Mouse (Mus musculus) right cerebral cortex, postnatal 10 days (tissue): ENCODE data around the gene Tbc1d2b.

Experiments
- DNase-seq, 2 experiments: peaks; one replicate each; pipeline ENCODE4 v3.0.0; 2021; ENCODE audit warnings: low spot score in 2 of 2

Tbc1d2b gene

DNA sequence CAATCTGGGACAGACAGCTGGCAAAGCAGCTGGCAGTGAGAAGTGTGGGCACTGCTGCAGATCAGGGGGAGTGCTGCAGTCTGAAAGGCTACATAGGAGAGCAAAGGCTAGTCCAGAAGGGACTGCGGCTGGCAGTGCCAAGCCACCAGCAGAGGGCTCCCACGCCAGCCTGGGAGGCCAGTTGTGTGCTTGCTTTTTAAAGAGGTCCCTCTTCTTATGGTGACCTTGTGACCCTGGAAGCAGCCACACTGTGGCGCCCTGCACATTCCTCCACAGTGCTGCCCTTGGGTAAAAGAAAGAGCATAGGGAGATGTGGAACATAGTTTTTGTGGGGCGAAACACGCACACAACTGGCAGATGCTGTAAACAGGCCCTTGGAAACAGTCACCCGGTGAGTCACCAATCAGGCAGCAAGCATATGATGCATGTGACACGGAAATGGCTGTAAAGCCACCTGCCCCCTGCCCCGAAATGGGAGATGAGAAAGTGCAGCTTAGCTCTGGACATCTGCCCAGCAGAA lies 66.1 kb downstream of the Tbc1d2b start:
- DNase-seq = no peak

DNA sequence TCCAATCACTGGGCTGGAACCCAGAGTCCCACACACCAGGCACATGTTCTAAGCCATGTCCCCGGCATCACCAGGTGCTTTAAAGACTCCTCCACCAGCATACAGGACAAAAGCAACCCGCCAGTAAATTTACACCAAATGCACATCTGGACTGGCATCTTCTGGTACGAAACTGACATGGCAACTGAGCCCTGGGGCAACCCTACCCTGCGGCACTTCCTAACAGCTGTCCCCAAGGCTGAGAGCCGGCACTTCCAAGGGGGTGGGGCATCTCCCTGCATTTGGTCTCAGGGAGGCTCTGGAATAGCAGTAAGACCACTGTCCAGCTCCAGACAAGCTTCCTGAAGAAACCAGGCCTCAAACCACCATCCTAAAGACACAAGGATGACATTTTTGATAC lies 67.4 kb downstream of the Tbc1d2b start:
- no peak for DNase-seq

DNA sequence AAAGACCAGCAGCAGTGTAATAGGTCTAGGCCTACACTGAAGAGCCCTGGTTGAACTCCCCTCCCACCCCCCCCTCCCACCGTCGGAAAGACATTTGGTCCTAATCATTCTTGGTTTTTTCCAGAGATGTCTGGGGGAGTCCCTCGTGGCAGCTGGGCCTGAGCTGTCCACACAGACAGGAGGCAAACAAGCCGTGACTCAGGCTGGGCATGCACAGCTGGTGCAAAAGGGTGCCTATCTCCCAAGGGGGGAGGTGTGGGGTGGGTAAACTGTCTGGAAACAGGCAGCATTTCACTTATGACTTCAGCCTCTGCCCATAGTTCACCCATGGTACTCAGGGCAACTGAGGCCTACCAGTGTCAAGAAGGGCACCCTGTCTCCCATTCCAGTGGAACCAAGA lies 69.1 kb downstream of the Tbc1d2b start:
- DNase-seq = no peak

DNA sequence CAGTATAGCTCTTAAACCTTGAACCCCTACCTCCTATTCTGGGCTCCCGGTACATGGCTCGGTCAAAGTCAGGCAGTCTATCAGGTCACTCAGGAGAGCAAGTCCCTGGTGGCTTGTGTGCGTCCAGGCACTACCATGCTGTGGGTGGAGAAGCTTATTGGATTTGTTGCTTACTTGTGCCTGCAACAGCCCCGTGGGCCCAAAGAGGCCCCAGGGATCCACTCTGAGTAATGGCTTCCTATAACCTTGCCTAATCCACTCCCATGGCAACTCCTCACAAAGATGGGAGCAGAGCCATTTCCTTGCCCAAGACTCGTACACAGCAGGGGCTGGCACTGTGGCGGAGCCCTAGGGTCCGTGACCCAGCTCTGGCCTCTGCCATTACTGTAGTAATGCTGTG lies 69.5 kb downstream of the Tbc1d2b start:
- no peak for DNase-seq

DNA sequence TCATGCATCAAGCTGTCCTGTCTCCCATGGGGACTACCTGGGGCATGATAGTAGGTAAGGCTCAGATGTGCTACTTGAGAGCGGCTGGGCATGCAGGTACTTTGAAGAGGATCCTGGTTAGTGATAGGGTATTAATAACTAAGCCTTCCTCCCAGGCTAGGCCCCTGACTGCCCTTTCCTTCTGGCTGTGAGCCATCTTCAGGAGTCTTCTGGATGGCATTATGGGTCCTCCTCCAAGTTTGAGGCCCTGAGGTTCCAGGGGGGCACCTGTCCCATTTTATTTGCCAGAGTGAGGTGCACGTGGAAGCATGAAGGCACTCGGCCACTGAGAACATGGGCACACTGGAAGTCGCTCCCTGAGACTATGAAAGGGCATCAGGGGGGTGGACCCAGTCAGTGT lies 70.1 kb downstream of the Tbc1d2b start:
- DNase-seq = no peak

DNA sequence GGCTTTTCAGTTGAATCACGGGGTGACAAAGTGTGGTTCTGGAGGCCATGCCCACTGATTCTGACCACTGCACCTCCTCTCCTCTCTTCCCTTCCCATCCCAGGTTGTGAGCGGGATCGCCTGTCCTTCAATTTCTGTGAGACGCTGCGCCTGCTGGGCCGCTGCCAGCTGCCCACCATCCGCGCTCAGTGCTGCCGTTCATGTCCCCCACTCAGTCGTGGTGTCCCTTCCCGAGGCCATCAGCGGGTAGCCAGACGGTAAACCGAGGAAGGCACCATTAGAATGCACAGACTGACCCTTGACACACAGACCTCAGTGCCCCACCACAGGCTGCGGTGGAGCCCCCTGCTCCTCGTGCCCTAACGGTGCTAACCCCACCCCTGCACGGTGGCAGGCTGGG lies 71.0 kb downstream of the Tbc1d2b start:
- DNase-seq = no peak

DNA sequence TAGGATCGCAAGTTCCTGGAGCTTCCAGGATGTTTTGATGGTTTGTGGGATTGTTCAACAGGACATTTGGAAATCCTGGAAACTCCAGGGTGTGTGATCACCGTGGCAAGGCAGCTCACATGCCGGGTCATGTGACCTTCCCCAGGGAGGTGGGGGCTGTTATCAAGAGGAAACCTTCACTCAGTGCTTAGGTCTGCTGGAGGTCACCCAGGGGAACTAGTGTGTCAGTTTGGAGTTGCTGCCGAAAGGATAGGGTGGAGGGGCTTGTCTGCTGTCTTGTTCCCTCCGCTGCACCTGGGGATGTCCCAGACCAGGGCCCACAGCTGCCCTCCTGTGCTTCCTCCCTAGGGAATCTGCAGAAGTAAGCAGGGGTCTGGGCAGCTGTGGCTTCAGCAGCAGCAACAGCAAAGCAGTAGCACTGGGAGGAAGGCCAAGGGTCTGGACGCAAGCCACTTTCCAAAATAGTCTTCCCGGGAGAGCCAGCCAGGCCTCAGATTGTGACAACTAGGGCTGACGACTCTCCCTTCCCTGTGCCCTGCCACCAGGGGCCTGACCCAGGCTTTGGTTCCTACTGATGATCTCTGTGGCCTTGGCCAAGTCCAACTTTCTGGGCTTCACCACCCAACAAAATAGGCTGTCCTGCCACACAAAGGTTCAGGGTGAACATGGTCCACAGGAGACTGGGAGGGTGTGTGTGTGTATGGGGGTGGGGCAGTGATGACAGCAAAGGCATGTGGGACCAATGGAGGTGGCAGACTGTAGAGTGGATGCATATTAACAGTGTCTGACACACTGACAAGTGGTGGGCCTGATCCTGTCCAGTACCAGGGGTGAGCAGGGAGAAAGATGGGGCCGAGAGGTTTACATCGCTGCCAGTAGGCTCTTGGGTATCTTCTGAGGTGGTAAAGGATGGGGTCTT lies 71.8 kb downstream of the Tbc1d2b start:
- peak; percentile 69 to 76 for DNase-seq

DNA sequence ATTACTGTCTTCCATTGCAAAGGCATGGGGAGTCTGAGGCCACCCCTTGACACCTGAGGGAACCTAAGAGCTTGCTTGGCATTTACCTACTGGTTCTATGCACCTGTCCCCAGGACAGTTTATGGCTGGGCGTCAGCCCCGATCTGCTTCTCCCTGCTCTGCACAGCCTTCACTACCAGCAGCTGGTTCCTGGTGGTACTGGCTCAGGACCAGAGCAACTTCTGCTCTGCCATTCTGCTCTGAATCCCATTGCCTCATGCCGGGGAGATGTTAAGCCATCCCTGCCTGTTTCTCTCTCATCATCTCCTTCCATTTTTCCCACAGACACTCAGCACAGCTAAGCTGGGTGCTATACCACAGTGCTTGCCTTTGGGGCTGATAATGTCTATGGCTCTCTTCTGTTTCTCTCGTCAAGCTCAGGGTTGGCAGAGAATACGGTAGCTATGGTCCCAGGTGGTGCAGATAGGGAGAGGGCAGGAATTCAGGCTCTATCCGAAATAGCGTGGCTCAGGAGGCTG lies 72.7 kb downstream of the Tbc1d2b start:
- no peak for DNase-seq

DNA sequence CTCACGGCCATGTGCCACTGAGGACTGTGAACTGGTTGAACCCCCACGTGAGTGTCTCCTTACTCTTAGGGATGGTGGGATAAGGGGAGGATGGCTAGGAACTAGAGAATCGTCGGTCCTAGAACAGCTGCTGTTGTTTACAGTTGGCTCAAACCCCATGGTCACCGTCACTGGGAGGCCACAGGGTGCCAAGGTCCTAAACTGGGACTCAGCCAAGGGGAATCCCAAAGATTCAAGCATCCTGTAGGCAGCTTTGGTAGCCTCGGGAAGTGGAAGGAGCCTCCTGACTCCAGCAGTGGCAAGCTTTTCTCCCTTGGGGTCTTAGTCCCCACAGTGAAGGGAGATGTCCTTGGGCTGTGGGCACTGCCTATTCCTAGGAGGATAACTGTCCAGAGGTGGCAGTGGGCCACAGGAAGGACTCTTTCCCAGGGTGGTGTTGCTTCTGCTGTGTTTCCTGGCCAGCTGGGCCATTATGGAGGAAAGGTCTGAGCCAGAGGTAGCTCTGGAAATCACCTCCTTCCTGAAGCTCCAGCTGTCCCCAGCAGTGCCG lies 73.4 kb downstream of the Tbc1d2b start:
- DNase-seq = no peak

DNA sequence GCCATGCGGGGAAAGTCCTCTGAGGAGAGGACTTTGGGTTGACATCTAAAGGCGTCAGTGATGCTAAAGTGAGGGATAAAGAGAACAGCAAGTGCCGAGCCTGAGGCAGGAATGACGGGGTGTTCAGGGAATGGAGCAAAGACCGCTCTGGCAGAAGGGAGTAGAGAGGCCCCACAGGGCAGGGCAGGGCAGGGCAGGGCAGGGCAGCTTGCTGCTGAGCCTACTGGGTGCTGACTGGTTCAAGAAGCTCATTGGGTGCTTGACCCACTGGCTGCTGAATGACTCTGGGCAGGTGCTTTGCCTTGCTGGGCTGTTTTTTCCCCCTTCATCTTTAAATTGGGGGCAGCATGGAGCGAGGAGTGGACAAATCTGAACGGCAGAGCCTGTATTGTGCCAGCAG lies 74.3 kb downstream of the Tbc1d2b start:
- no peak for DNase-seq

DNA sequence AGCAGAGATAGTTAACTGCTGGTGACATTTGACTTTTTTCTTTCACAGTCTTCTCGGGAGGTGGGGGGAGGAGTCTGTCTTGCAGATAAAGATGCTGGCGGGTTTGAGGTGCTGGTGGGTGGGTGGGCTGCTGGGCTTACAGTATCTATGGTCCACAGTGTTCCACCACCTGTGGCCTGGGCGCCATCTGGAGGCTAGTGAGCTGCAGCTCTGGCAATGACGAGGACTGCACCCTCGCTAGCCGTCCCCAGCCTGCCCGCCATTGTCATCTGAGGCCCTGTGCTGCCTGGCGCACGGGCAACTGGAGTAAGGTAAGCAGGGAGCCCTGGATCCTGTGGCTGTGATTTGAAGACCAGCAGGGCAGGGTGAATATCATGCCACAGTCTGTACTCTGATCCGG lies 75.6 kb downstream of the Tbc1d2b start:
- no peak for DNase-seq

DNA sequence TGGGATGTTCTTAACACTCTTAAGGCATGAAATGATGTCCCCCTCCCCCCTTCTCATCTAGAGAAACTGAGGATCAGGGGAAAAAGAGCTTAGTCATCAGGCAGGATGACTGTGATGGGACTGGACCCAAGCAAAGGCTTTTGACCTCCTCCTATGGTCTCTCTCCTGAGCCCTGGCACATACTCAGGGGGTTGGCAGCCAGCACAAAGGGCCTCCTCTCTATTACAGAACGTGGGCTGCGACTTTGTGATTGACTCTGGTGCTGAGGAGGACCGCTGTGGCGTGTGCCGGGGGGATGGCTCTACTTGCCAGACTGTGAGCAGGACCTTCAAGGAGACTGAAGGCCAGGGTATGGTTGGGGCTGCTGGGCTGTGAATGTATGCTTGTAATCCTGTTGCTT lies 81.2 kb downstream of the Tbc1d2b start:
- DNase-seq = no peak

DNA sequence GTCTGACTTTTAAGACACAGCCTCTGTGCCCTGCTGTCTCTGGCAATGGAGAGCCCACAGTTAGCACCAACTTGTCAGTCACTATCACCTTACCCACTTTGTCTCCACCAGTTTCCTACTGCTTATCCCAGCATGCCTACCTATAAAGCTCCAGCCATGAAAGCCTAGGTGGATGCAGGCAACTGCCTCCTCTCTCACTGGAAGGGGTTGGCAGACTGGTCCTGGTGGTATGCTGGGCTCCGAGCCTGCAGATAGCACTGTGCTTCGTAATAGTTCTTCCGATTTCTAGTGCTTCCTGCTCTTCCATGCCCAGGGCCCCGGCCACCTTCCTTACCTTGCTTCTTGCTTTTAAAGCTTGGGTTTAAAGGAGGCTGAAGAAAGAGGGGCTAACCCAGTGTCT lies 81.7 kb downstream of the Tbc1d2b start:
- DNase-seq = no peak

DNA sequence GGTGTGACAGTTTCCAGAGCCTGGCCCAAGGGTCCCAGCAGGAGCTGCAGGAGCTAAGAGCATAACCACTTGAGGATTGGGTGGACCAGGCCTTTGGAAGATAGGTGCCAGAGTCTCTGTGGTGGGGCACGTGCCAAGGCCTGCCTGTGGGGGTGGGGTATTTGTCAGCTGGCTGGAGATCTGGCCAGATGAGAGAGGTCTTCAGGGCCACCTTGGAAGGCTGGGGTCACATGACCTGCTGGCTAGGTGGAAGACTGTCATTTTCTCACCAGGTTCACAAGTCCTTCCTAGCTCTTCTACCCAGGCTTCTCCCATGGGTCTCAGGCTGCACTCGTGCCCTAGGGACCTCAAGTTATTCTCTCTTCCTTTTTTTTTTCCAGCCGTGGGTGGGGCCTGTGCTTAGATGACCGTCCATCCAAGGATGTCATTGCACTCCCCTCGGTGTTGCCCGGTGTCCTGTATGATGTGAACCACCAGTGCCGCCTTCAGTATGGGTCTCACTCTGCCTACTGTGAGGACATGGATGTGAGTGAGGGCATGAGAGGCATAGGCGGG lies 85.2 kb downstream of the Tbc1d2b start:
- DNase-seq = no peak

DNA sequence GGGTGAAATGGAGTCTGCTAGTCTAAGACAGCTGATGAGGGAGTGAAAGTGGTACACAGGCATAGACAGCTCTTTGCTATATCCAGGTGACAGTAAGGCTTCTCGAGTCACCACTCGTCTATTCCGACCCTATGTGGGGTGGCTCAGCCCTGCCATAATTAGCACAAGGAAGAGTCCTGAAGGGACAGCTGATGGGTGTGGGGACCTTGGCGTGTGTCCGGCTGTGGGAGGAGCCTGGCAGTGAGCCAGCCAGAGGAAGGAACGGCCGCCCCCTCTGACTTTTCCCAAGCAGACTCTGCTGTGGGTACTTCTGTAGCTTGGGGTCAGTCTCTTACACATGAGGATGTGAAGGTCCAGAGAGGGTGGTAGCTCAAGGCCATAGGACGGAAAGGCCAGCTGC lies 86.5 kb downstream of the Tbc1d2b start:
- DNase-seq = no peak

DNA sequence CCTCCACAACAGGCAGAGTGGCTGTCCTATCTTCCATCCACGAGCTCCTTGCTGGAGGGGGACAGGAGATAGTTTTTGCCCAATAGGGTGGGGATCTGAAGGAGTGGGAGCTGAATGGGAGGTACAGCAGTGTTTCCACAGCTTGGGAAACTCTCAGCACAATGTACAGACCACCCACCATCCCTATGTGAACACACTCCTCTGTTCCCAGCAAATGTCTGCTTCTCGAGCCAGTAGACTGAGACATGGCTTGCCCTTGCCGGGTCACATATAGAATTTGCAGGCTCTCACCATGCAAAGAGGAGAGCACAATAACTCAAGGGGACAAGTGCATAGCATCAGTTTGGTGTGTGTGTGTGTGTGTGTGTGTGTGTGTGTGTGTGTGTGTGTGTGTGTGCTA lies 87.1 kb downstream of the Tbc1d2b start:
- DNase-seq = no peak

DNA sequence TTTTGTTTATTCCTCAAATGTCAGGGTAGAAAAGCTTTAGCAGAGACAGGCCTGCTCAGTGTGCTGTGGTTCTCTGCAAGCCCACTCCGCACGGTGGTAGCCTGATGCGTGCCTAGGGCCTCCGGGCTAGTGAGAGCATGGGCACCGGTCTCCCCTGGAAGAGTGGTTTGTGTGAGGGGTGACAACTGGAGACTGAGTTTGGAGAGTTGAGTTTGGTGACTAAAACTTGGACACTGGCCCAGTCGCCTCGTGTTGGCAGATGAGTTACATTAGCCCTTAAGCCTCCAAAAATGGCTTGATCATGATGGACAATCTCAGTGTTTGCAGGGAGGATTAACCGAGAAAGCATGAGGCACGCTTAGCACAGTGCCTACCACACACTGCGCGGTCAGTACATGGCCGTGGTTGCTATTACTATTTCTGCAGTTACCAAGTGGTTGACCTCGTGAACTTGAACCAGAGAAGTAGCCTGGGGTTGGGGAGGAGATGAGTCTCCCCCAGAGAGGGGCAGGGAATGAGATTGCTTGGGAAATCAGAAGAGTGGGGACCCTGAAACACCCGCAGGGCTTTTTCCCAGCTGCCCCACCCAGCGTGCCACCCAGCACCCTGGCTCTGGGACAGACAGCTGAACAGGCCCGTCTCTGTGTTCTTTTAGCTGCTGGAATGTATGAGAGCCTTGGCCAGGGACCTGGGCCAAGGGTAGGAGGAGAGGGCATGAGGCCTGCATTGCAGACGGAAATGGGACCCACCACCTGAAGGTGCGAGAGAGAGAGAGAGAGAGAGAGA lies 87.8 kb downstream of the Tbc1d2b start:
- no peak for DNase-seq

DNA sequence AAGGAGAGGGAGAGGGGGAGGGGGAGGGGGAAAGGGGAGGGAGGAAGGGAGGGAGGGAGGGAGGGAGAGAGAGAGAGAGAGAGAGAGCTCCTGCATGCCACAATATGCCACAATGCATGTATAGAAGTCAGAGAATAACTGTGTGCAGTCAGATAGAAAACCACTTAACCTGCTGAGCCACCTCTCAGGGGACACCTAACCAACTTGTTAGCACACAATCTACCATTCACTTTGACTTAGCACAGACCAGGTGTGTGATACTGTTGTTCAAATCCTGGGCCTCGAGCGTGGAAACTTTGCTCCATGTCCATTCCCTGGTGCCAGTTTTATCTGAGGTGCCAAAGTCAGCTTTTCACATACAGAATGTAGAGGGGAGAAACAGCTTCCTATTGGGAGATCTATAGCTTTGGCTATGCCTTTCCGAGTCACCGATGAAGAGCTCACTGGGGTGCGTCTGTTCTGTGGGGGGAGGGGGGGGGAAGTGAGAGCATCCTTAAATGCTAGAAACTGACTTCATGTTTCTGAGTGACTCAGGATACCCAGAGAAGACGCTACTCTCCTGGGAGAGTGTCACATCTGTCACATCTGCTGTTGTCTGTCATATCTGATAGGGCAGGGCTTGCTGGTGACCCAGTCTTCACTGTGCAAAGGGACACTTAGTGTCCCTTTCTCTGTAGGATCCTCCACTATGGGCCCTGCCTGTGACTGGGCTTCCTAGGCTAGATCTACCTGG lies 88.8 kb downstream of the Tbc1d2b start:
- DNase-seq = no peak

DNA sequence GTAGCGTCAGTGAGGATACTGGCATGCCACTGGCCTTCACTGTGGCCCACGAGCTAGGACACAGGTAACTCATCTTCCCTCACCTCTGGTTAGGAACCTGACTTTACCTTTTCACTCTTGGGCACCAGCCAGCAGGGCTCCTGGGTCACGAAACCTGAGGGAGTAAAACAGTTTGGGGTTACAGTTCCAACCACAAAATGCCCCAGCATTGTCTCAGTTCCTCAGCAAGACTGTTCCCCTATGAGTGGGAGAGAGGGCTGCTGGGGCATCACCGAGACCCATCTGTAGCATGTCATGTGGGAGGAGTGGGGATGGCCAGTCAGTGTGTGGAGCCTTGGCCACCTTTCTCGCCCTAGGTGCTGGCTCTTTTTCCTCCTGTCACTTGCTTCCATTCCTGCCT lies 91.2 kb downstream of the Tbc1d2b start:
- DNase-seq = no peak

DNA sequence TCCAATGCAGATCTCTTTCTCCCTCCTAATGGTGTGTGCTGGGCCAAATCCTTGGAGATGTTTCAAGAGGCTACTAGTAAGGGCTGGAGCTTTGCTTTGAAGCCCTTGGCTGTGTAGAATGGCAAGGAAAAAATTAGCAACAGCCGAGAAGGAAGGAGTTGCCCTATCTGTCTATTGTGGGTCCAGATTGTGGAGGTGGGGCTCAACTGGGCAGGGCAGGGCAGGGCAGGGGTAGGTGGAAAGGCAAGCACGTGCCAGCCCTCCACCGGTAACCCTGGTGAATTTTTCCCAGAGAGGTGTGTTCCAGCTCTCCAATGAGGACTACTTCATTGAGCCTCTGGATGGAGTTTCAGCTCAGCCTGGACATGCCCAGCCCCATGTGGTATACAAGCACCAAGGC lies 97.3 kb downstream of the Tbc1d2b start:
- DNase-seq = no peak
